Mouse (Mus musculus) MEL (cell line): ENCODE results near the gene Ubc.

Experiments
- CHD2 ChIP-seq: IDR thresholded peaks from 2 replicates; pipeline ENCODE4 v1.6.1; 2011; ENCODE audit warnings: low read length, improper control_type of control experiment
- CTCF ChIP-seq, 3 experiments: IDR thresholded peaks in 2 of 3; conservative IDR thresholded peaks in 1 of 3; 2 replicates each; pipeline ENCODE4 v1.5.1; 2011 to 2012; ENCODE audit warnings: low read length in 3 of 3, low read depth in 2 of 3, mild to moderate bottlenecking in 2 of 3, improper control_type of control experiment in 1 of 3, inconsistent platforms in 1 of 3, mixed read lengths in 1 of 3, moderate library complexity in 1 of 3; ENCODE audit not compliant: control insufficient read depth in 1 of 3, insufficient read depth in 1 of 3, poor library complexity in 1 of 3, severe bottlenecking in 1 of 3
- MAZ ChIP-seq: IDR thresholded peaks from 2 replicates; pipeline ENCODE4 v1.6.1; 2012; ENCODE audit warnings: low read depth, mild to moderate bottlenecking, inconsistent platforms, low read length, improper control_type of control experiment
- MYB ChIP-seq: IDR thresholded peaks from 2 replicates; pipeline ENCODE4 v1.6.1; 2011; ENCODE audit warnings: mild to moderate bottlenecking, low read depth, low read length, improper control_type of control experiment
- MYC ChIP-seq: IDR thresholded peaks from 2 replicates; pipeline ENCODE4 v1.6.1; 2011; ENCODE audit warnings: low read depth, mild to moderate bottlenecking, low read length, improper control_type of control experiment, moderate library complexity
- POLR2AphosphoS5 ChIP-seq: IDR thresholded peaks from 2 replicates; pipeline ENCODE4 v1.6.1; 2012; ENCODE audit warnings: low read depth, borderline replicate concordance, mild to moderate bottlenecking, inconsistent platforms, low read length, moderate library complexity, mixed read lengths
- SMC3 ChIP-seq: IDR thresholded peaks from 2 replicates; pipeline ENCODE4 v1.6.1; 2011; ENCODE audit warnings: low read depth, low read length, improper control_type of control experiment
- UBTF ChIP-seq: IDR thresholded peaks from 2 replicates; pipeline ENCODE4 v1.6.1; 2012; ENCODE audit warnings: low read depth, mild to moderate bottlenecking, inconsistent platforms, low read length, improper control_type of control experiment, moderate library complexity, borderline replicate concordance; ENCODE audit not compliant: insufficient read depth
- USF1 ChIP-seq: IDR thresholded peaks from 2 replicates; pipeline ENCODE4 v1.6.1; 2014; ENCODE audit warnings: low read depth, mild to moderate bottlenecking, inconsistent platforms, low read length, improper control_type of control experiment, moderate library complexity

GRCm38 (mm10) chr5:125351057-125351456 lies 38.9 kb downstream of the Ubc start:
- no peak for TF ChIP-seq MAZ
- no peak for TF ChIP-seq CTCF (IDR thresholded peaks at IDR 0.05 in 2 of 3, conservative IDR thresholded peaks at IDR 0.05 in 1 of 3; ENCODE audit: control insufficient read depth in 1 of 3, insufficient read depth in 1 of 3, low read depth in 2 of 3, low read length in 3 of 3, poor library complexity in 1 of 3, severe bottlenecking in 1 of 3)
- no peak for TF ChIP-seq POLR2AphosphoS5
- TF ChIP-seq SMC3 = no peak
- no peak for TF ChIP-seq MYC
- no peak for TF ChIP-seq UBTF
- TF ChIP-seq CHD2 = no peak
- TF ChIP-seq USF1 = no peak
- TF ChIP-seq MYB = no peak
